Mouse (Mus musculus) kidney, adult 9 months (tissue): ENCODE measurements at regions not wholly inside any gene's neighbourhood (a gene's known extent, or its start where the extent isn't known, plus 50 kb on each side); places are given as distances from the start of the nearest gene placed in this dataset.
"Not testable (repeated sequence)": the region's sequence is repeated elsewhere in the genome, so short reads cannot be mapped to it uniquely, and the experiment has no call there.

Experiments
- DNase-seq: peaks from one replicate; pipeline ENCODE4 v3.0.0; 2022

DNA sequence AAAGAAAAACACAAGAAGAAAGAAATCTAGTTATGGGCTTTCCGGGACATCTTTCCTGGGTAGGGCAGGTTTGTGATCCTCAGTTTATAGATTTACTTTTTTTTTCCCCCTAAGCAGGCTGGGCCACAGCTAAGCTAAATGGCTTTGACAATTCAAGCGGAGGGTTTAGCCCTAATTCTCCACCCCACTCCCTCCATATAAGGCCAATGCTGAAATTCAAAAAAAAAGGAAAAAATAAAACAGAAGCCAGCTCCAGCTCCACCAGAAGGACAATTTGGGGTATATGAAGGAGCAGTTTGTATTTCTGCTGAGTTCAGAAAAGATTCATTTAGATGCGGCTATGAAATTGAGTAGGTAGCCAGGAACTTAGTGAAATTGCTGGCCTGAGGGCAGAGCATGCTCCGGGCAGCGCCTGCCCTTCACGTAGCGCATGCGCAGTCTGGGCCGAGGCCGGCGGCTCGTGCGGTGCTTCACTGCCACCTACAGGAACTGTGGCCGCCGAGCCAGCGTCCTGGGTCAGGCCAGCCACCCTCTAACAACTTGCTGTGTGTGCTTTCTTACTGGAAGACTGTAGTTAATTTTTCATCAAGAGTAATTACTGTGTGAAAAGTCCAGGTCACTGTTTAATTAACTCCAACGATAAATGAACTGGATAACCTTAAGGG is 364.5 kb downstream of the Lrig3 start:
- peak; percentile 97 for DNase-seq

DNA sequence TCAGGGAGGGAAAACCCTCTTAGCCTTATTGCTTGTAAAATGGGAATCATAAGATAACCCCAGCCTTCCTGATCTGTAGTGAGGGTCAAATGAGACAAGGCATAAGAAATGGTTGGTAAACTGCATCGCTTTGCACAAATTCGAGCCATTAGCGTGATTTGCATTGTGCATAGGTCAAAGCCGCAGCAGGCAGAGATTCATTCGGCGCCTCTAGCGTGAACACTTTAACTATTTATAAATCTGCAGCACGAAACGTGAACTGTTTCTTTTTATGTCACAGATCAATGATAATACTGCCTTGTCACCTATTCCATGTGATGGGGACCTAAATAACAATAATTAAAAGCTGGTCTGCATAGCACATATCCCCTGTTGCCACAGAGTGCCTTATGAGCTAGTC is 354.9 kb downstream of the Lrig3 start:
- DNase-seq: no peak

DNA sequence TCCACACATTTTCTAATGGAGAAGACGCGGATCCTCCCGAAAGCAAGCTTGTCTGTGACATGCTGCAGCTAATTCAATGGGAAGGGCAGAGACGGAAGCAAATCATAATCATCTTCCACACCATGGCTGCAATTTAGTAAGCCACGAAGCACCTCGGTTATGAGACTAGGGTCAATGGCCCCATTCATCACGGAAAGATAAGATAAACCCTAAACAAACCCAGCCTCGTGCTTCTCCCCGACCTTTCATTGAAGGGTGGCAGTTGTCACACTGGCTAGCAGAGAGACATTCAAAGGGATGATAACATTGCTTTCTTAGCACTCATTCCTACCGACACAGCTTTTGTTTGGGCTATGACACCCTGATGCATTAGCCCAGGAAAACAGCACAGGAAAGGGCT is 353.8 kb downstream of the Lrig3 start:
- no peak for DNase-seq

DNA sequence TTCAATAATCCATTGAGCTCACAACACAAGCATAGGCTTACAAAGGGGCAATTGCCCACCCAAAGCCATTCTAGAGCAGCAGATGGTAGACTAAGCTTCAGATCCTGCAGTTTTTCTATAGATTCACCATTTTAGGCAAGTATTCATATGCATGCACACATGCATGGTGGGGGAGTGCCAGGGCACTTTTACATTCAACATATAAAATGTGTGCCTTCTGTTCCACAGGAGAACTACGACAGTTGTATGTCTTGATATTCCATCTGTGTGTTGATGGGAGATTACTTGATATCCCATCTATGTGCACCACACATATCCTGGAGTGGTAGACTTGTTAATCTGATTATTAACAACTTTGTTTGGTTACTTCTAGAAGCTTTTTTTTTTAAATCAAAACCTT is 334.0 kb downstream of the Lrig3 start:
- no peak for DNase-seq

DNA sequence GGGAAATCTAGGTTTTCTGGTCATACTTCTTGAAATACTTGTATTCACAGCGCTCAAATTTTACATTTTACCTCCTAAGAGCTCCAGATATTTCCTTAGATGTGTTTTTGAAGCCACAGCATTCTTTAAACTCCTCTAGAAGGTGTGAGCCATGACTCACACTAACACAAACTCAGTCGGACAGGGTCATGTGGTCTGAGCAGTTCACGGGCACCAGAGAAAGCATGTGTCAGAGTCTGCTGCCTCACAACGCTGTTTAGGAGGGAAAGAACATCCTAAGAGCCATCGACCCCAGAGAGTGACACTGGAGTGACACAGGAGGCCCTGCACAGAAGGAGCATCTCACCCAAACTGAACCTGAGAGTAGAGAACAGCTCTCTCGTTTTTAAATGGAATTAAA is 332.2 kb downstream of the Lrig3 start:
- DNase-seq: no peak

DNA sequence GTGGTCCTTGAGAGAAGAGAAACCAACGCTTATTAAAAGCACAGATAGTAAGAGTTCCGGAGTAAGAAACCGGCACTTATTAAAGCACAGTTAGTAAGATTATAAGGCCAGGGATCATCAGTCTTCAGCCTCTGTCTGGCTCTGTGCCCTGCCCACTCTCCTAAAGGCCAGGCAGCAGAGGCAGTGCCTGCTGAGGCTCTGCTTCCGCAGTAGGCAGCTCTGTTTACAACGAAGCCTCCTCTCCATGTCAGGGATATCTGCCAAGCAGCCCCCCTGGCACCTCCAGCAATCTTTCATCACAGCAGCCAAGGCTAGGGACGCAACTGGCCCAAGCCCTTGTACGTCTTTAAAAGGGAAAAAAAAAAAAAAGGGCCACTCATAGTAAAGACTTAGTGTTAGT is 329.9 kb downstream of the Lrig3 start:
- no peak for DNase-seq

DNA sequence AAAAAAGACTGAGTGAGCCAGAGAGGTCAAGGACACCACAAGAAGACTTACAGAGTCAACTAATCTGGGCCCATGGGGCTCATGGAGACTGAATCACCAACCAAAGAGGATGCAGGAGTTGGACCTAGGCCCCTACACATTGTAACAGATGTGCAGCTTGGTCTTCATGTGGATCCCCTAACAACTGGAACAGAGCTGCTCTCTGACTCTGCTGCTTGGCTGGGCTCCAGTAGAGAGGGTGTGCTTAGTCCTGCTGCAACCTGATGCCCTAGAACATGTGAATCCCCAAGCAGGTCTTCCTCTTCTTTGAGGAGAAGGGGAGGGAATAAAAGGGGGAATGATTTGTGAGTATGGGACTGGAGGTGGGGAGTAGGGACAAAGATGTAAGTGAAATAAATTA is 325.8 kb downstream of the Lrig3 start:
- no peak for DNase-seq

DNA sequence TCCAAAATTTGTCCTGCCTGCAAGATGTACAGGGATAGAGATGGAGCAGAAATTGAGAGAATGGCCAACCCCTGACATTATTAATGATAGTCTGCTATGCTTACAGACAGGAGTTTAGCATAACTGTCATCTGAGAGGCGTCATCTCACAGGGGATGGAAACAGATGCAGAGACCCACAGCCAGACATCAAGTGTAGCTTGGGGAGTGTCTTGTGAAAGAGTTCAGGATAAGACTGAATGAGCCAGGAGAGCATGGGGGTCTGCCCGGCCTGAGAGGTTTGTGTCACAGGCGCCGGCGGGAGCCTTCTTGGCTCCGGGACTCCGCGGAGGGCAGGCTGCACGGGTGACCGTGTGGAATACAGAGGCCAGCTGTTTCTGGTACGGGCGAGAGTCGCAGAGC is 319.1 kb downstream of the Lrig3 start:
- not testable (repeated sequence) for DNase-seq

DNA sequence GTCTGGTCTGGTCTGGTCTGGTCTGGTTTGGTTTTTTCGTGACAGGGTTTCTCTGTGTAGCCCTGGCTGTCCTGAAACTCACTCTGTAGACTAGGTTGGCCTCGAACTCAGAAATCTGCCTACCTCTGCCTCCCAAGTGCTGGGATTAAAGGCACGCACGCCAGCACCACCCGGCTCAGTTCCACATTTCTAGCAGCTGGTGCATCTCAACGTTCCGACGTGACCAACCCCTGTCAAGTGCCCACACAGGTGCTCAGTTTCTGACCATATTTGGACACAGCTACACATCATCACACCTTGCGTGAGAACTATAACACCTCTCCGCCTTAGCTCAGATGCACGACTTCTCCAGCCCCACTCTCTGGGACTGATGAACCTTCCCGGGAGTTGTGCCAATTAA is 304.4 kb downstream of the Lrig3 start:
- no peak for DNase-seq

DNA sequence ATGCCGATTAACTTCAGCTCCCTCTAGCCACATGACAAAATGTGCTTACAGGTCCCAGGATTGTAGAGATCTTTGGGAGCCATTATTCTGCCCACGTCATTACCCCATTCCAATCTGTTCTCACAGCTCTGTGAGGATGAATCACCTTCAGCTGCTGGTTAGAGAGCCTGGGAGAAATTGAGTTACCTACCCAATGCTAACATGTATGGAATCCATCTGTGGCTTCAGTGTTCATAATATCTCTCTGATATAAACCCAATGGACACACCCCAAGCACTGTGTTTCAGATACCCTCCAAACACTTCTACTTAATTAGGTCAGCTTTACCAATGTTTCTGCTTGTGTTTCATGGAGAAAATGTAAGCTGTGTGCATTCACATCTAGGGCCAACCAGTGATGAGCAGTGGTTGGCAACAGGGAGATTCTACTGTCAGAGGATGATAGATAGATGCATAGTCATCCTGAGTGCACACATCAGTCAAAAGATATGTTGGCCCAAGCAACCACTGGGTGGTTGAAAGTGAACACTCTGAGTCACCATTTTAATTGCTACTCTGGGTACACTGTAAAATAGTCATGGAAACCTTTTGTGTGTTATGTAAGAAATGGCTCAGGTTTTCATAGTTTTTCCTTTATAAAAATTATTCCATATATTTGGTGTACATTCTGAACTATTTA is 301.5 kb downstream of the Lrig3 start:
- no peak for DNase-seq

DNA sequence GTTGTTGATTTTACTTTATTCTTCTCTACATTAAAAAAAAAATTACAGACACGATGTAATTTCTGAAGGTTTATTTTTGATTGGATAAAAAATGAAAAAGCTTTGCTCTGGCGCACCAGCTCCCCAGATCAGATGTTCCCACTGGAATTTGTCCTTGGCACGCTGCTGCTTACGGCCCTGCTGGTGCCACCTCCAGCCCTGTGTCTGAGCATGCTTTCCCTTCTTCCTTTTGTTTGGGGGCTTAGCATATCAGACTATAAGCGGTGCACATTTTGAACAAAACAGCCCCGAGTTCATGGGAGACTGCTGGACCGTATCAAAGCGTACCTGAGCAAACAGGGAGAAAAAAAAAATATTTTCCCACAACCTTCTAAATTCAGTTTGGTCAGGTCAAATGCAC is 291.2 kb downstream of the Lrig3 start:
- peak; percentile 3 for DNase-seq

DNA sequence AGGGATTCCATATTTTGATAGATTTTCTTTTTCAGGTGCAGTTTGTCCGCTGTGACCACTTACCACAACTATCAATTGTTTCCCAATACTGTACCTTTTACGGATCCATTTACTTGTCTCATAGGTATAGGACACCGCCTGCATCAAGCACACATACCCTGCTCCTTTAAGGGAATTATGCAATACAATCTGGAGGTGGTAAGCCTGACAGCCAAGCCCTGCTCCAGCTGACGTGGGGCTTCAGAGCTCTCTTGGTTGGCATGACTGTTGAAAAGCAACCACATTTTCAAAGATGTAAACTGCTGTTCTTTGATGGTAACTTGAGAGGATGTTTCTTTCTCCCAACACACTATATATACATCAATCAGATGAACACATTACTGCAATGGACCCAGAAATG is 288.2 kb downstream of the Lrig3 start:
- DNase-seq: no peak

DNA sequence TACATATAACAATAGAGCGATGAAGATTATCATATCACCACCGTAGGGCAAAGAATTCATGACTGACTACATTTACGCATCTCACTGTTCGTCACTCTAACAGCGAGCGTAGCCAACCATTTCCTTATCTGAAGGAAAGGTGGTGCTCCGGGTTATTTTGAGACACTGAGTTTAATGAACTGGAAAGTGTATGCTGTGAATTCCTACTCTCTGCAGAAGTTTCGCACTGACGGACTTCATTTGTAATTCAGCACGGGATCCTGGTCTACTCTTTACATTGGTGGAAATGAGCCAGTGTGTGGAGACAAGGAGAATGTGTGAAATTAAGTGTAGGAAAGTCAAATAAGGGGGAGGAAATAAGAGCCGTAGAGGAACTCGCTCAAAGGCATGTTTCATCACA is 283.2 kb downstream of the Lrig3 start:
- no peak for DNase-seq

DNA sequence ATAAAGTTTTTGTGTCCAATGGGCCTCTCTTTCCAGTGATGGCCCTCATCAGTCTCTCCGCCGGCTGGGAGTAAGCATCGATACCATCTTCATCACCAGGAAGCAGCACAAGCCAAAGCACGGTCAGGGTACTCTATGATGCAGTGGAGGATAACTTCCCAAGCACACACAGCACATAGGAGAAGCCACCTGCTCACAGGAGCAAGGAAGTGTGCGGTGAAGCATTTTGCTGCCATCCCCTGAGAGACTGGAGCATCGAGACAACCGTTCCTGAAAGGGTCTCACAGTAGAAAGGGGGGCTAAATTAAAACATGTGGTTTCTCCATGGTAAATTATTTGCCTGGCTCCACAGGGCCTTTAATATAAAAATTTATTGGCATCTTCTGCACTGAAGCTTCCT is 277.1 kb downstream of the Lrig3 start:
- DNase-seq: no peak

DNA sequence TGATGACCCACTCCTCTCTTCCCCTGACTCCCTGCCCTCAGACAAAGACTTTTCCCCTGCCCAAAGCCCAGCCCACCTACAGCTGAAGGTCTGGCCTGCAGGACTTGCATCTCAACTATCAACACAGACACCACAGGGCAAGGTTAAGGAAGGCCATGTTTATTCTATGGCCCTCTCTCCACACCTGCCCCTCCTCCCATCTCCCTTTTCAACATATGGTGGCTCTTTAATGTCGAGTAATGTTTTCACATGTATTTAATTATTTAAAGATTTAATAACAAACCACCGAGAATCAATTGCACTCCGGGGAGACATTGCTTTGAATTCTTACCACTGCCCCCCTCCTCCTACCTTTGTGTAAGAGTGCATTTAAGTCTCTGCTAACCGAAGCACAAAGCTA is 273.6 kb downstream of the Lrig3 start:
- DNase-seq: no peak
